Mouse (Mus musculus) forebrain, embryonic 10.5 days (tissue): Measurements from ENCODE around the gene Gdpd1. TPM values are rescaled to one million over a fixed set of nuclear protein-coding genes. Genes with fewer than 3 reads are reported as not detected.

Source experiments
- DNase-seq: peaks from one replicate; pipeline ENCODE4 v3.0.0-alpha.2; 2017; ENCODE audit warnings: low spot score; ENCODE audit errors: extremely low spot score
- H3K27ac ChIP-seq: fragments of 300-500 bp; sonication (generic); 2 replicates; pipeline ENCODE4 v1.5.1; 2016; ENCODE audit warnings: mild to moderate bottlenecking
- H3K27me3 ChIP-seq: fragments of 300-500 bp; sonication (generic); 2 replicates; pipeline ENCODE4 v1.6.1; 2016; ENCODE audit warnings: mild to moderate bottlenecking; ENCODE audit not compliant: poor library complexity, severe bottlenecking
- H3K36me3 ChIP-seq: fragments of 300-500 bp; sonication (generic); replicated peaks from 2 replicates; pipeline ENCODE4 v1.6.1; 2016; ENCODE audit warnings: mild to moderate bottlenecking, moderate library complexity
- H3K4me1 ChIP-seq: fragments of 300-500 bp; sonication (generic); 2 replicates; pipeline ENCODE4 v1.6.1; 2016
- H3K4me3 ChIP-seq: fragments of 300-500 bp; sonication (generic); 2 replicates; pipeline ENCODE4 v1.5.1; 2016; ENCODE audit warnings: mild to moderate bottlenecking, moderate library complexity
- H3K9me3 ChIP-seq: fragments of 300-500 bp; sonication (generic); 2 replicates; pipeline ENCODE4 v1.6.1; 2016; ENCODE audit warnings: mild to moderate bottlenecking, moderate library complexity
- WGBS: fragments of 180-500 bp; shearing (Covaris S2); methylation state at CpG from one replicate; pipeline ENCODE4 v1.1.7; 2016; 5-methylcytosine and 5-hydroxymethylcytosine counted together
- microRNA counts: library from miRNA; unstranded; fragments of <30 nt; microRNA quantifications from one replicate; lab custom pipeline; 2017
- microRNA-seq: library from miRNA; unstranded; fragments of <30 nt; microRNA quantifications from one replicate; pipeline ENCODE4, GENCODE M21; 2017
- polyA plus RNA-seq: library from polyadenylated mRNA; unstranded; fragments of >200 nt; fragmentation: Nextera tagmentation; extraction: Ambion mirVana; gene quantifications from 2 replicates; pipeline ENCODE4 v1.2.1, GENCODE M21; 2016

Gene Gdpd1
- polyA plus RNA-seq, 1 experiment from 2014 or later = 45.3 TPM

DNA sequence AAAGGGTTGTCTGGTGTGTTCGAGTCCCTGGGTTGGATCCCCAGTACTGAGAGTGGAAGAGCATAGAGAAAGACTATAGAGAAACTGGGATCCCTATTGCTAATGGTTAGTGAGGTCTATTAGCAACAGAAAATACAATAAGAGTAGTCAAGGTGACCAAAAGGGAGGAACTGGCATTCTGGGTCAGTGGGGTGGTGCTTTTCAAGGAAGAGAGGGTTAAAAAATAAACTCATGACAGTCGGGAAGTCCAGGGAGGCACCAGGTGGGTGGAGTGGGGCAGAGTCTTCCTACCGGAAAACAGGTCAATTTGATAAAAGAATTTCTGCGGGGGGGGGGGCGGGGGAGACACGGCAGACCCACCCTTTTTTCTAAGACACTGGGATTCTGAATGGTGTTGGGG is 79.5 kb downstream of the Gdpd1 start:
- DNase-seq = no peak
- no peaks in the 10 kb centered on the region for H3K9me3 ChIP-seq
- no peaks in the 10 kb centered on the region for H3K36me3 ChIP-seq
- peak overlapping the region; percentile 95 for H3K4me3 ChIP-seq
- H3K27ac ChIP-seq = peak overlapping the region; percentile 88
- peaks cover 68% of the 10 kb centered on the region for H3K4me1 ChIP-seq
- 16% methylated on average over 6 of the region's 6 CpGs for WGBS
- H3K27me3 ChIP-seq = peaks cover 19% of the 10 kb centered on the region

DNA sequence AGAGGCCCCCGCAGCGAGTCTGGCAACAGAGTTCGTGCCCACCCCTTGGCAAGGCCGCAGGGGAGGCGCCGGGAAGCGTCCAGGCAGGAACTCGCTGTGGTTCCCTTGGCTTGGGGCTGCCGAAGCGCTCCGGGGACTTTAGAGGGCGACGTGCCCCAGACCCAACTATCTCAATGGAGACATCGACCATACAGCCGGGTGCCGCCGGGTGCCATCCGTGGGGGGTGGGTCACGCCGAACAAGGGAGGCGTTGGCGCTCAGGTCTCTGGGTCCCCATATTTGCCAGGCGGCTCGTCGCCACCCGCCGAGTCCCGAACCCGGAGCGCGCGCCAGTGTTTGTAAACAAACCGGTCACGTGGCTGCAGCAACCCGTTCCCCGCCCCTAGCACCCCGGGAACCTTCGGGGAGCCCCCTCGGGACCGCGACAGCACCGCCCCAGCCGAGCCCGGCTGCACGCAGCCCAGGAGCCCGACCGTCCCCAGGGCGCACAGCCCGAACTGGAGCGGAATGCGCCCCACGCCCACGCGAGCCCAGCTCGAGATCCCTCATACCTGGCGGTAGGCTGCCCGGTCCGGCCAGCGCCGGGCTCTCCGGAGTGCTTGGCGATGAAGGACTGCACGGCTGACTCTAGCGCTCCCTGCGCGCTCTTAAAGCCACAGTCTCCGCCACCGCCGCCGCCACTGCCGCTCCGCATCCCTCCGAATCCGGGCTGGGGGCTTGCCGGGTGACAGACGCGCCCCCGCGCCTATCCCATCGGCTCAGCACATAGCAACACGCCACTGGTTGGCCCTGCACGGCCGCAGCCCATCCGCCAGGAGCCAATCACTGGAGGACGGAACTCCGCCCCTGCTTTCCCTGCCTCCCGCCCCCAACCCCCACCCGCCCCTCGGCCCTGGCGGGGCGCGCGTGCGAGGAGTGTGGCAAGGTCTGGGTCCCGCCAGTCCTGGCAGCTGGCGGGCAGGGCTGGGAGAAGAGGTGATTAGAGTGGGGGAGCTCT is 80.5 kb downstream of the Gdpd1 start, which contains the start of gene Ypel2:
Gene Ypel2, minus strand, starts transcription at position 667 of the 997 bp plus-strand sequence.
- Histone ChIP-seq H3K4me1 (peaks cover 78% of the 10 kb centered on the region), H3K36me3 (no peaks in the 10 kb centered on the region), H3K4me3 (peak within 1 kb of the TSS; percentile 95), H3K27ac (peak within 1 kb of the TSS; percentile 88), H3K9me3 (no peaks in the 10 kb centered on the region), H3K27me3 (peaks cover 25% of the 10 kb centered on the region)
- WGBS = under 1% methylated on average over 96 of the region's 96 CpGs
- peak; percentile 96 for DNase-seq

DNA sequence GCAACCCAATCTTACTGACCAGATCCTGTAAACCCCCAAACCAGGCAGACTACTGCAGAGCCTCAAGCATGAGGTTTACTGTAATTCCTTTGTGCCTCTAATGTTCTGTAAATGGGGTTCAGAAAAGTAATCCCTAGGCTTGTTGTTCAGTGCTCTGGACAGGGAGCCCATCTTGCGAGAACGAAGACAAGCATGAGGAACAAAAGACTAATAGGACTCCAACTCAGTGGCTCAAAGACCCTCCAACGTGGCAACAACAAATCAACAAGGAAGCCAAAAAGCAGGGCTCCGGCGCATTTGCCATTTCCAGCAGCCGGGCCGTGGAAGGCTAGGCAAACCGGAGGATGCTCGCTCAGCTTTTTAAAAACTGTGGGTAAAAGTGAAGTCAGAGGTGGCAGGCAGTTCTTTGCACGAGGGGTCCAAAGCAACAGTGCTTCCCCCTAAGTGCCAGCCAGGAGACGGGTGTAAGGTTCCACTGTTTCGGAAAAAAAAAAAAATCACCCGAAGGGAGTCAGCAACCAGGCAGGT is 81.3 kb downstream of the Gdpd1 start:
- peaks cover 86% of the 10 kb centered on the region for H3K4me1 ChIP-seq
- no peaks in the 10 kb centered on the region for H3K9me3 ChIP-seq
- H3K36me3 ChIP-seq = no peaks in the 10 kb centered on the region
- no peak for DNase-seq
- 3% methylated on average over 13 of the region's 13 CpGs for WGBS
- peak overlapping the region; percentile 95 for H3K4me3 ChIP-seq
- peaks cover 25% of the 10 kb centered on the region for H3K27me3 ChIP-seq
- H3K27ac ChIP-seq = peak overlapping the region; percentile 88

DNA sequence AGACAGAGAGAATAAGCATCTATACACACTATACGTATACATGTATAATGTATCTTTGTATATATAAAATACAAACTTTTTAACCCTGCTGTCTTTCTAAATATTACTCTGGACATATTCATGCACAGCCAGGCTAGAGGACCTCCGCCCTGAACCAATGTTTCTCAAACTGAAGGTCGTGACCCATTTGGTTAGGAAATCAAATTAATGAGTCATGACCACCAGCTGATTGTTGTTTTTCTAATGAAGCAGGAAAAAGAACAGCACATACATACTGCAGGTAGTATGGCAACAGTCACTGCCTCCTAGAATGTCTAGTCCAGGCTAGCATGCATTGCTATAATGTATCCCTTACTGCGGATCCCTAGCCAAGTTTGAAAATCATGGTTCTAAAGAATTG is 82.6 kb downstream of the Gdpd1 start:
- Histone ChIP-seq H3K36me3 (no peaks in the 10 kb centered on the region), H3K27ac (no peak overlapping the region), H3K4me1 (peaks cover 92% of the 10 kb centered on the region), H3K4me3 (no peak overlapping the region), H3K9me3 (no peaks in the 10 kb centered on the region), H3K27me3 (peaks cover 25% of the 10 kb centered on the region)
- DNase-seq = no peak
- 82% methylated on average over 4 of the region's 4 CpGs for WGBS

DNA sequence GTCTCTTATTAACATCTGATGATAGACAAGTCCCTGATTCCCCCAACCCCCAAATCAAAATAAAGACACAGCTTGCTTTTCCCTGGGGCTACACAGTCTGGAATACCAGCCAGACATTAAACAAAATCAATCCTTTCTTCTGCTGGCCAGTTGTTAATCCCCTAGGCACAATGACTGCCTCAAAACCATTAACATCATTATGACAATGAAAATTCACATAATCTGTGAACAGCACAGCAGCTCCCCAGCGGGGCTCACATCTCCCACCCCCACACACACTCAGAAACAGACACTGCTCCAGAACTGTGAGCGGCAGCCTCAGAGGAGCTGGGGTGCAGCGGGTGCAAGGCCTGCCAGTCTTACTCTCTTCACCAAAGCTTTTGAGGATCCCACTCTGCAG is 83.6 kb downstream of the Gdpd1 start:
- DNase-seq = no peak
- Histone ChIP-seq H3K36me3 (no peaks in the 10 kb centered on the region), H3K27ac (peak overlapping the region; percentile 35; the same call in 1 of the 2 replicates), H3K4me1 (peaks cover 82% of the 10 kb centered on the region), H3K4me3 (no peak overlapping the region), H3K9me3 (no peaks in the 10 kb centered on the region), H3K27me3 (peaks cover 25% of the 10 kb centered on the region)
- 34% methylated on average over 3 of the region's 3 CpGs for WGBS

DNA sequence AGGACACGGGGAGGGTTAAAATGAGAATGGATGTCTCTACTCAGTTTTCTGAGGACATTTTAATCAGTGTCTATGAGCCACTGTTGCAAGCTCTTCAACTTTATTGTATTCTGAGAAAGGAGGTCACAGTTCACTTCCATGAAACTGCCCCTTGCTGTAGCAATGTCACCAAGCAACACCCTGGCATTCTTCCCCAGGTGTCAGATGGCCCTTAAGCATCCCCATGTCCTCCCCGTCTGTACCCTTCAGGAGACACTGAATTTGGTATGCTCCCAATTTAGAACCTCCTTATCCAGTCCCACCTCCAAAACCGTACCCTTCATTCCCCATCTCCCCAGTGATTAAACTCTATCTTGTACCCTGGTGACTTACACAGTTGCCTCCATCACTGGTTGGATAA is 88.9 kb downstream of the Gdpd1 start:
- DNase-seq = no peak
- Histone ChIP-seq H3K4me1 (peaks cover 42% of the 10 kb centered on the region), H3K27ac (no peak overlapping the region), H3K4me3 (no peak overlapping the region), H3K9me3 (no peaks in the 10 kb centered on the region), H3K27me3 (peaks cover 13% of the 10 kb centered on the region; the same call in 1 of the 2 replicates), H3K36me3 (no peaks in the 10 kb centered on the region)
- WGBS = 88% methylated on average over 3 of the region's 3 CpGs

MicroRNA genes within 50 kb of the gene (microRNA counts, 519-probe panel; counts per million panel counts)
- 7,037 counts per million, percentile 97 among the panel's probes with 10 or more counts for microRNA mmu-miR-301a (lab: Ali Mortazavi, UCI)

Small RNA genes within 50 kb of the gene (microRNA-seq; reads per million reads assigned to microRNA genes)
- gene Mir301 = 2,857 reads per million, percentile 85 among the genes with 10 or more reads in this experiment

Other genes with a start within 250 kb of the Gdpd1 start
- gene Ypel2, start 80.4 kb downstream of the Gdpd1 start, polyA plus RNA-seq = 2.9 and 3.2 TPM in 2 replicates
- 24.6 and 27.5 TPM in 2 replicates for gene Smg8, start 12.7 kb upstream of the Gdpd1 start, polyA plus RNA-seq
- 17.6 and 17.7 TPM in 2 replicates for gene Prr11, start 34.6 kb upstream of the Gdpd1 start, polyA plus RNA-seq
- 112 and 119 TPM in 2 replicates for gene Ska2, start 35.2 kb upstream of the Gdpd1 start, polyA plus RNA-seq
- gene Trim37, start 53.0 kb upstream of the Gdpd1 start, polyA plus RNA-seq = 75.0 and 76.2 TPM in 2 replicates